Mouse (Mus musculus) frontal cortex, adult 2 months (tissue): ENCODE results near the gene Slc6a6. TPM values are rescaled to one million over a fixed set of nuclear protein-coding genes. Genes with fewer than 3 reads are reported as not detected.

Experiments
- DNase-seq, 2 experiments: peaks; one replicate each; pipeline ENCODE4 v3.0.0; 2022; ENCODE audit warnings: low spot score in 1 of 2; ENCODE audit errors: extremely low spot score in 1 of 2
- polyA plus RNA-seq: library from polyadenylated mRNA; depleted of rRNA; stranded (reverse); fragments of >200 nt; gene quantifications from 2 replicates; pipeline ENCODE4 v1.2.3, GENCODE M21; 2012; rRNA removed

The Slc6a6 gene
- 109 and 123 TPM in 2 replicates for polyA plus RNA-seq

DNA sequence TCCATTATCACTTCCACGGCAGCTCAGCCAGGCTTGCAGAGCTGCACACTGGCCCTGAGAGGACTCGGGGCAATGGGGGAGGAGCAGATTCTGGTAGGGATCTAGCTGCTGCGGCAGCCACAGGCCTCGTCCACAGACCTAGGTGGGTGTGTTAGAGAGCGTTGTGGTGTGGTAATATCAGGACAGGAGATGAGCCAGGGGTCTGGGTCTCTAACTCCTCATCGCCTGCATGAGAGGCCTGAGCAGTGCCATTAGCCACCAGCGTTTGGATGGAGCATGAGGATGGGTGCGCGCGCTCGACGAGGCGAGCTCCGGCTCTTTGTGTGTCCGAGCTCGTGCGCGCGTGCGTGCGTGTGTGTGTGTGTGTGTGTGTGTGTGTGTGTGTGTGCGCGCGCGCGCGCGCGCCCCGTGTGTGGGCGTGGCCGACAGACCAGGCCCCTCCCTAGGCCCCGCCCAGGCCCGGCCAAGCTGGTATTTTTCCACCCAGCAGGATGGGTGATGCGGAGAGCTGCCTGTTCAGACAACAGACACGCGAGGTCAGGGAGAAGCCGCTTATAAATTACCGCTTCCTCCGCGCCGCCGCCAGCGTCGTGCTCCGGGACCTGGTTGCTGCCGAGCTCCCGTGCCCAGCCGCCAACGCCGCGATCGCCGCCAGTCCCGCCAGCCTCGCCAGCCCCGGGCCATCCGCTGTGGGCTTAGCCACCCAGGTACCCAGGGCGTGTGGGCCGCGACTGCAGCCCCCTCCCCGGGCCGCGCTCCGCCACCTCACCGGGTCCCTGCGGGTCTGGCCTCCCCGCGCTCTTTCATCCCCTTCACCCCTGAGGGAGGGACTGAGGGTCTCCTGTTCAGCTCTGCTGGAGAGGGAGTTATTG, at the start of gene Slc6a6:
Gene Slc6a6 (plus strand): TSS at position 452 of the 872 bp plus-strand sequence.
- DNase-seq: peak; percentile 90 to 96

DNA sequence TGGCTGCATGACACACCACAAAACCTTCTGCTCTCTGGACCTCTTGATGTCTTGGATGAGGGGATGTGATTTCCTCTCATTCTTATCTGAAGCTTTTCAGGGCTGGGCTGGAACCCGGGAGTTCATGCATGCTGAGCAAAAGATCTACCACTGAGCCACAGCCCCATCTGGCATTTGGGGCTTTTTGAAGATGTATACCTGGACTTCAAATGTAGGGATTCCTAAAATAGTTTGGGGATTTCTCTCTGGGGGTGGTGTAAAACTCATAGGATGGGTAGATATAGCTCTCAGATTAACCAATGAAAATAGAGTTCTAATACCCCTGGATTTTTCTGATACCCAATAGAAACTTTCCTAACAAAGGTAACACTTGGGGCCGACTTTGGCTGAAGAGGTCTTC, 49.4 kb upstream of the Slc6a6 start:
- no peak for DNase-seq

DNA sequence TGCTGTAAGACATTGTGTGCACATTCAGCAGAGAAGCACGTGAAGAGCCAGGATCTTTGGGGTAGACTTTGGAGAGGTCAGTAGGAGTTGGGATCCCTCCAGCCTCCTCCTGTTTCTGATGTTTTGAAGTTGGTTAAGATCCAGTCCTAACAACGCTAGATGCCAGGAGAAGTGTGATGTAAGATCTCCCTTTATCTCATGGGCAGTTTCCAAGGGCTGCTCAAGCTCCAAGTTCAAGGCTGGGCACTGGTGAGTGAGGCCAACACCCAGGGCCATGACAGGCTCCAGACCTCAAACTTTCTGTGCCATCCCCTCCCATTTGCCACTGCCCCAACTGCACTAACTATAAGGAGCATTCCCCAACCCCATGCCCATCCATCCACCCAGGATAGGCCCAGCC, 49.0 kb upstream of the Slc6a6 start:
- no peak for DNase-seq

DNA sequence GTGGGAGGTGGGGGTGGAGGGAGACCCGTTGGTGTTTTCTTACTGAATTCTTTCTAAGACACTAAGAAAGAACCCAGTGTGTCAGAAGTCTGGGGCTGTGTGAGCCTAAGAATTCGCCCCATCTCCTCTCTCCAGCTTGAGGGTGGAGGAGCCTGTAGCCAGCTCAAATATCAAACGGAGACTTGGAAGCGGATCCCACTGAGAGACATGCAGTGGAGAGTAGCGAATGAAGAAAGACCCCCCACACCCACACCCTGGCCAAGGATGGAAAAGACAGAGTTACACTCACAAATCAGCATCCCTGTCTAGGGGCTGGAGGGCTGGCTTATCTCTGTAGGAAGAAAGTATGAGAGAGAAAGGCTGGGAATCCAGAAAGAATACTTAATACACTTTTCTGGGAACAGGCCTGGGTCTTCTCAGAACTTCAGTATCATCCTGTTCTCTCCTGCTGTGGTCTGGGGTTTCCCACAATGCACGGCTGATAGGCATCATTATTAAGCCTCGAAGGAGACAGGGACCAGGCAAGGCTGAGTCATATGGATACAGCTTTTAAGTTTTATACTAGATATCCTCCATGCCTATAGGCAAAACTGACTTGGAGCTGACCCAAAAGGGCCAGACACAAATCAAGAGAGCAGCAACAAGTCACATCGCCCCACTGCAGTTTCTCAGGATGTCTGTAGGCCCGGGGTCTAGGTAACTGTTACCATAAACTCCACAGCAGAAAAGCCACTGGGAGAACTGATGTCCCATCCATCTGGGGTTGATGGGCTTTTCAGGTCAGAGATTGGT, 45.5 kb upstream of the Slc6a6 start:
- no peak for DNase-seq

DNA sequence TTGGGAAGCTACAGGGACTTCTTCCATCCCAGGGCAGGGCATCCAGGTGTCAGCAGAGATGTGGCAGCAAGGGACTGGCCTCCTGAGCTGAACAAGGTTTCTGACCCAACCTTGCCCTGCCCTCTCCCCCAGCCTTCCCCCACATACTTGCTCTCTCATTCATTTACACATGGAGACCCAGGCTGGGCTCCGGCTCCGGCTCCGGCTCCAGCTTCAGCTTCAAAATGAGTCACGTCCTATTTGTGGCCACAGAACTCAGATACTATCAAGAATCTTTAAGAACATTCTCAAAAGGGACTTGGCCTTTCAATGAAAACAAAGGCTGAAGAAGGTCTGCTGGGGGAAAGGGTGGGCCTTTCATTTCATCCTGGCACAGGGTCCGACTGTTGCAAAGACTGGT, 40.8 kb upstream of the Slc6a6 start:
- DNase-seq: no peak

DNA sequence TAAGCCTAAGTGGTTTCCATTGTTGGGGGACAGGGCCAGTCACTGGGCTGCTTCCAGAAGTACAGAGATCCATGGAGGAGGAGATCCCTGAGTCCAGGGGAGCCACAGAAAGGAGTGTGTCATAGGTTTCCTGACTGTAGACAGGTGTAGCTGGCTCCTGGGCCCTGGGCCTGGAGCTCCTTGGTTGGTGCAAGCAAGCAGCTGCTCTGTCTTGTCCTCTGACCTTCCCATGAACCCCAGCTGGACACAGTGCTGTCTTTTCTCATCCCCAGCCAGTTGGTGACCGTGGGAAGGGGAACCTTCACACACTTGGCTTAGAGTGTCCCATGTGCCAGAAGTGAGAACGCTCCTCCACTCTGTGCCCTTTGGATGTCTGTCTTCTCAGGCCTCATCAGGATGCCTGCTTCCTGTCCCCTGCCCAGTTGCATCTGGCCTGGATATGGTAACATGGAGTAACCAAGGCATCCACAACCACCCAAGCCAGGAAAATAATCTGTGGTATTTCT, 40.4 kb upstream of the Slc6a6 start:
- no peak for DNase-seq

DNA sequence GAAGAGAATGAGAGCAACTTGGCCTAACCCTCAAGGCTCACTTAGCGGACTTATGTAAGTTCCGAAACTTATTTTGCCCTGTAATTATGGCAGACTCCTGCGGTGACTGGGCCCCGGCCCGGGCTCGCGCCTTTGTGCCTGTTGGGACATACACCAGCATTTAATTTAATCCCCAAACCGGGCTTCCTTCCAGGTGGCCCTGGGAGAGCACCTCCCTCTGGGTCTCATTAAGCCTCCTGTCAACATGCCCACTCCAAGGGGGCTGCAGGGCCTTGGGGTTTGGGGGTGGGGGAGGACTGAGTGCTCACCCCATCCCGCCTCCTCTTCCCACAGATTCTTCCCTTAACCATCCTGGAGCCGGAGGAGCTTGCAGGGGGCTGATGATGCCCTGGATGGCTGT, 37.8 kb upstream of the Slc6a6 start:
- DNase-seq: peak; percentile 11 to 22

DNA sequence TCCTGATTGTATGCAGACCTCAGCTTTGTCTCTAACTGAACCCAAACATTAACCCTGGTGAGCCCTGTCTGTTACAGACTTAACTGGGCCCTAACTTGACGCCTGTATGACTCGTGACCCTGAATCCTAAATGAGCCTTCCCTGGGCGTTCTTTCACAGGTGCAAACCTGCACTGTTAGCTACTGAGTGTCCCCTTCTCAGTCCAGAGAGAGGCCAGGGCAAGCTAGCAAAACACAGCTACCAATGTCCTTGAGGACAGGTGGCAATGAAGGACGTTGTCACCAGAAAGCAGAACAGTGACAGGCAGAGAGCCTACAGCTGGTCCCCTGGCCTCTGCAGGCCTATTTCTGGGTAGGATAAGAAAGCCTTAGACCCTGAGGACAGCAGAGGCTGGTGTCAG, 37.0 kb upstream of the Slc6a6 start:
- DNase-seq: no peak

DNA sequence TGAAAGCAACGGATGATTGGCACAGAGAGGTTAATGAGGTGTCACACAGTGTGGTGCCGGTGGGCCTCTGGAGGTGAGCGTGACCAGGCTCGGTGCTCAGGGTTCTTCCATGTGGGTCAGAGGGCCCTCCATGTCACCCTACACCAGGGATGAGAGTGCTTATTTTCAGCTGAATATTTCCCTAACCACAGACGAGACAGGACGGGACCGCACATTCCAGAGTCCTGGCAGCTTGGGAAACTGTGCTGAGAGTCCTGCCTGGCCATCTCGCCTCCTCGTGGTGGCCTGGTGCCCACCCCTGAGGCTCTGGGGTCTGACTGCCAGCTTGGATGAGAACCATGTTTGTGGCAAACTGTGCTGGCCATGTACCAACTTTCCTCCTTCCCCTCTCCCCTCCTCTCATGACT, 36.5 kb upstream of the Slc6a6 start:
- DNase-seq: no peak

DNA sequence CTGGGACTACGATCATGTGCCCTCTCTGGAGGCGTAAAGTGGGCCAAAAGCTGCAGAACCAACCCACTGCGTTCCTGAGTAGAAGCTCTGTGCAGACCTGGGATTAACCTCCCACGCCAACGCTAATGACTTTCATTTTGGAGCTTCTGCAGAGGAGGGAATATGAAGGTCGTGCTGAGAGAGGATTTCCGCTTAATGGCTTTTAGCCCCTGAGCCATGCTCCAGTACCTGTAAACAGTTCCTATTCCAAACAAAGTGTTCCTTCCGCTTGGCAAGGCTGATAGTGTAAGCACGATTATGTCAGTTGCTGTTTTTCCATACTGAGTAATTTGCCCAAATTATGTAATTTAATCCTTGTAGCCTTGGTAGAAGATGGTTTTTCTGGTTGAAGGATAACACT, 33.6 kb upstream of the Slc6a6 start:
- DNase-seq: peak in 1 of 2 experiments; percentile 13

DNA sequence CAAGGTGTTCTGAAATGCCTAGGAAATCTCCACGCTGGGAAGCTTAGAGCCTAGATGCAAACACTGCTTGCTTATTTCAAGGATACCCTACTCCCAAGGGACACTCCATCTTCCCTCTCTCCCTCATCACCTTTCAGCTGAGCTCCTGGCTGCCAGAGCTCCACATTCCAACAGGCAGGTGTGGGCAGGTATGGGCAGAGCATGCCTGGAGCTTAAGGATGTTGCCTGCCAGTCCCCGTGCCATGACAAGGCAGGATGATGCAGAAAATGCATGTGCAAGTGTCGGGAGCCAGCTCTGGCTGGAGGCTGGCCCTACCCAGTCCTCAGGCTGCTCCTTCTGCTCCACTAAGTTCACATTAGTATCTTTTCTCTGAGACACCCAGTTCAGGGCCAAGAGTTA, 31.6 kb upstream of the Slc6a6 start:
- no peak for DNase-seq

DNA sequence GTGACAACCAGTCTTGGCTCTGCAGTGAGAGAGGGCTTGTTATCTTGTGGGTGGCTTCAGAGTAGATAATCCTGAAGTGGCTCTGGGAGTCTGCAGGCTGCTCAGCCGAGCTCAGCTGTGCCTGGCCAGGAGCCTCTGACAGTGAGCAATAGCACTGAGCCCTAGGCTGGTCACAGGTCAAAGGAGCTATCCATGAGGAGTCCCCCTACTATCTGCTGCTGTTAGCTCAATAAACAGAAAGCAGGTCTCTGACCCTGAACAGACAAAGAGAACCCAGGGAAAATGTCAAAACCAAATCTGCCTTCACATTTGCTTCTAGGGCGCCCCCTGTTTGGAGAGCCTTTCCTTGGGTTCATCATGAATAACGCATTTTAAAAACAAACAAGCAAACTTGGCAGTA, 28.6 kb upstream of the Slc6a6 start:
- DNase-seq: no peak

DNA sequence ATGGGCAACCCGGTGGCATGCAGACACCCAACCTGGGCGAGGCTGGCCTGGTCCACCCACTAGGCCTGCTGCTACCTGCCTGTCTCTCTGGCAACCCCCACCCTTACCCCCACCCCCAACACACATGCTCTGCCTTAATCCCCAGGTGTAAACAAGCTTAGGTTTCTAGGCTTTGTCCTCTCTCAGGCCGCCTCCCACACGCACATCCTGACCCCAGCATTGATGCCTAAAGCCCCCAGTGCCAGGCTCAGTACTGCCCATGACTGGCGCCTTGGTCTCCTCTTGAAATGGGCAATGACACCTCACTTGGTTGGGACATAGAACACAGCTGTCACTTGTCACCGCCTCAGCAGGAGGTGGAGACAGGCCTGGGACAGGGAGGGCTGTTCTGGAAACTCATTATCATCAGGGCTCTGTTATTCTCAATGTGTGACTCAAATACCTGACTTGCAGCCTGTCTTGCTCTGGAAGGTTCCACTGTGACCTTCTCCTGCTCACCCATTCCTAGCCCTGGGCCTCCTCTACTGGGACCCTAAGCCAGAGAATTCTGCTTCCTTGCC, 27.9 kb upstream of the Slc6a6 start:
- DNase-seq: no peak

DNA sequence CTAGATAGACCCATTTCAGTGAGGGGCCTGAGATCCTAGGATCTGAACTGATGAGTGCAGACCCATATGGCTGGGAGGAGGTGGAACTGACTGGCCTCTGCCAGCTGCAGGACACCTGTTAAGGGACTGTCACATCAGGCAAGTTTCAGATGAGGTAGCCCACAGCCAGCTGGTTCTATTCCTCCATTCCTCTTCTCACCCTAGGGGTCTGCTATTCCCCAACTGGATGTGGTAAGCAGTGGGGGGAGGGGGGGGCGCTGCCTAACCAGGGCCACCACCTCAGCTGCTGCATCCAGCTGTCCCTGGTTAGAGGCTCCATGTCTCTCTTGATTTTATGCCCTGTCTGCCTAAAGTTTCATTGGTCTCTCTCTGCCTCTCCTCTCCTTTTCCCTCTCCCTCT, 25.6 kb upstream of the Slc6a6 start:
- no peak for DNase-seq

DNA sequence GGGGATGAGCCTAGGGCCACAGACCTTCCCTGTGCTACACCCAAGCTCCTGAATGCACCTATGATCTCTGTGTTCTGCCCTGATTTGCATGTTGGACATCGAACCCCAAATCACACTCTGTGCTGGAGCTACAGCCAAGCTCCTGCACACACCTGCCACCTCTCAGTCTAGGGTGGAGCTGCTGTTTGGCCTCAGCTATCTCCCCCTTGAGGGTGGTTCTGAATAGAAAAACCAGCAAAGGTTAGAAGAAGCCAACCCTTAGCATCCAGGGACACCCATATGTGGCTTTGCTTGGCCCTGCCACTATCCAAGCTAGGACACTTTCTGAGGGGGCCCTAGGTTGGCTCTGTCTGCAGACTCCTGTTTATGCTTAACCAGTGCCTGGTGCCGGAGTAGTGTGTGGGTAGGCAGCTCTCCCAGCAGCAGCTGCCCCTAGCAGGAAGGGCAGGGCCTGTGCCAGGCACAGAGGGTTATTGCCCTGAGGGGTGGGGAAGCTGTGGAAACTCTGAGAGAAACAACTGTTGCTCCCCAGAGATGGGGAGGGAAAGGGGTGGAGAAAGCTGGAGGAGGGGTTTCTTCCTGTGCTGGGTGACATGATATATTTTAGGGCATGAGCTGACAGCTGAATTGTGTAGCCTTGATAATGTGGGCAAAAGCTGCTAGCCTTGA, 23.9 kb upstream of the Slc6a6 start:
- DNase-seq: no peak

DNA sequence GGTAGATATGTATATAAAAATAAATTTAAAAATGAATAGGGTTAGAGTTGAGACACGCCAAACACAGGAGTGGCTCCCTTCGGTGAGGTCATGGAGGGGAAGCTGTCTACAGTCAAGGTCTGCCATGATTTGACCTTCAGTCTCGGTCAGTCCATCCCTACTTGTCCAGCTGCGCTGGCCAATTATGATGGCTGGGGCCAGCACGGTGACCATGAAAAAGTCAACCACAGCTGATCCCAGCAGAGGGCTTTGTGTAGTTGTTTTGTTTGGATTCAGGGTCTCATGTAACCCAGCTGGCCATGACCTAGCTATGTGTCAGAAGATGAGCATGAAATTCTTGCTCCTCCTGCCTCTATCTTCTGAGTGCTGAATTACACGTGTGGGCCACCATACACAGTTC, 21.6 kb upstream of the Slc6a6 start:
- DNase-seq: no peak

DNA sequence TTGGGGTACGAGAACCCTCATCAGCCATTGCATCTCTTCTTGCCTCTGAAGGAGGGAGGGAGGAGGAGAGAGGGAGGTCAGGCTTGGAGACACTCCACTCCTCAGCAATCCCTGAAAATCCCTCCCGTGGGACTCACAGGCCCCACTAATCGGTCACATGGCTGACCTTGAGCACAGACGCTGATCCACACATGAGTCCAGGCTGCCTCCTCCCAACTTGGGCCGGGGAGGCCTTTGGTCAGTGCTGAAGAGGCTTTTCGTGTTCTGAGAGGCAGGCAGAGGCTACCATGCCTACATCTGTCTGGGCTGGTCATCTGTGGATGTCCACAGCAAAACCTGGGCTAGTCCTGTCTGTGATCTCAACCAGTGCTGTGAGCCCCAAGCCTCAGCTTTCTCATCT, 20.2 kb upstream of the Slc6a6 start:
- DNase-seq: no peak

DNA sequence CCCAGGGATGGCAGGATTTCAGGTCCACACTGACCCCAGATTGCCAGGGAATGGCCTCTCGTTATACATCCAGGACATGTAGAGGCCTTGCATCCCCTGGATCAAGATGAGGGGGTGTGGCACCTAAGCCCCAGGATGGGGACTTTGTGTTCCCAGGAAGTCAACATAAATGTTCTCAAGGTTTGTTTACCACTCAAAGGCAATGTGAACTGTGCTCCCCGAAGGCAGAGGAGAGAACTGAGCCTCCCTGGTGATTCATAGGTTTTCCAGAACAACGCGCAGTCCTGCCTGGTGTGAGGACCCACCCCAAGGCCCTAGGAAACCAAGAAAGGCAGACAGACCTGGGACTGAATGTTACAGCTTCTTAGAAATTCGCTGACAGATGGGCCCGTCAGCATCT, 18.6 kb upstream of the Slc6a6 start:
- no peak for DNase-seq

DNA sequence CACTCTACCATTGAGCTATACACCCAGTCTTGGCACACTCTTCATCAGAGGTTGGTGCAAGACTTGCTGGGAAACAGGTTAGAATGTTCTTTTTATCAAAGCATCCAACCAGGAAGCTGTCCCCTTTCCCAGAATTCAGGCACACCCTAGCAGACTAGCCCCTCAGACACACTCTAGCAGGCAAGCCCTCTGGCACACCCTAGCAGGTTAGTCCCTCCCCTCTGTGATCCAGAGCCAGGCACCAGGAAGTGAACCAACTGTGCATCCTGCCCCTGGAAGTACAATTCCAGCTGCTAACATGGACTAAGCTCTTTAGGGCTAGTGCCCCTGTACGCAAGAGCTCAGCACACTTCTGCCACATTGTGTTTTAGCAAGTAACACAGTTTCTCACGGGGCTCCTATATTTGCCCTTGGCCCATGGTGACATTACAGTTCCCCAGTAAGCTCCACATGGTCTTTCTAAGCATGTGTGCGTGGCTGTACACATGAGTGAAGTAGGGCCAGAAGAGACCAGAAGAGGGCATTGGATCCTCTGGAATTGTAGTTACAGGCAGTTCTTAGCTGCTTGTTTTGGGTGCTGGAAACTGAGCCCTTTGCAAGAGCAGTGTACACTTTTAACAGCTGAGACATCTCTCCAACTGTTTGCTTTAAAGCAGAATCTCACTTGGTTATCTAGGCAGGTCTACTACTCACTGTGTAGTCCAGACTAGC, 17.7 kb upstream of the Slc6a6 start:
- no peak for DNase-seq

DNA sequence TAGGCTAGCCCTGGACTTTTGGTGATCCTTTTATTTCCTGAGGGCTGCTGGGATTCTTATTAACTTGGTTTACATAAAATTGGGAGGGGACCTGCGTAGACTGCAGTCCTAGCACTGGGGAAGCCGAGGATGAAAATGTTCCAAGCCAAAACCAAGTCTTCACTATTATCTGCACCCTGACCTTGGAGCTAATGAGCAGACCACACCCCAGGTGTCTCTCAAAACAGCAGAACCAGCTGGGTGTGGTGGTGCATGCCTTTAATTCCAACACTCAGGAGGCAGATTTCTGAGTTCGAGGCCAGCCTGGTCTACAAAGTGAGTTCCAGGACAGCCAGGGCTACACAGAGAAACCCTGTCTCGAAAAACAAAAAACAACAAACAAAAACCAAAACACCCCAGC, 16.7 kb upstream of the Slc6a6 start:
- DNase-seq: no peak
